Mouse (Mus musculus): ENCODE measurements around the gene Asb18. TPM values are rescaled to one million over a fixed set of nuclear protein-coding genes. Genes with fewer than 3 reads are reported as not detected.

The Asb18 gene
- polyA plus RNA-seq, 1 experiment from 2014 or later = 0.04 TPM

GRCm38 (mm10) chr1:89942395-89942976, 72.0 kb downstream of the Asb18 start:
- Histone ChIP-seq H3K9me3 (ENCODE audit: control insufficient read depth, low read length) (no peaks in the 10 kb centered on the region), H3K4me3 (ENCODE audit: low read depth, low read length) (peak overlapping the region; percentile 28), H3K4me1 (ENCODE audit: control insufficient read depth, insufficient read depth, low read length) (peaks cover 14% of the 10 kb centered on the region), H3K27ac (replicated peaks; ENCODE audit: low read depth, low read length) (no peak overlapping the region), H3K36me3 (ENCODE audit: control insufficient read depth, insufficient read depth, low read length) (no peaks in the 10 kb centered on the region), H3K4me2 (ENCODE audit: low read depth, severe bottlenecking) (peak overlapping the region; percentile 53), H3K27me3 (ENCODE audit: control insufficient read depth, insufficient read depth, low read length) (peaks cover 50% of the 10 kb centered on the region), H3K9ac (ENCODE audit: low read length) (no peak overlapping the region)
- no peak for DNase-seq (ENCODE audit: low spot score)
- 2% methylated on average over 15 of the region's 15 CpGs for WGBS
- no peak for ATAC-seq (ENCODE audit: insufficient number of reproducible peaks, low FRiP score, low TSS enrichment, low read depth)

- no peaks in the 10 kb centered on the region for H3K36me3 ChIP-seq (ENCODE audit: control insufficient read depth, insufficient read depth, low read length)
- H3K9ac ChIP-seq (ENCODE audit: low read length) = peak overlapping the region; percentile 45; the same call in 1 of the 2 replicates
- DNase-seq (ENCODE audit: low spot score) = peak; percentile 60
- peaks cover 56% of the 10 kb centered on the region for H3K27me3 ChIP-seq (ENCODE audit: control insufficient read depth, insufficient read depth, low read length)
- ATAC-seq (ENCODE audit: insufficient number of reproducible peaks, low FRiP score, low TSS enrichment, low read depth) = no peak
- H3K9me3 ChIP-seq (ENCODE audit: control insufficient read depth, low read length) = no peaks in the 10 kb centered on the region
- H3K4me1 ChIP-seq (ENCODE audit: control insufficient read depth, insufficient read depth, low read length) = peaks cover 14% of the 10 kb centered on the region
- H3K4me2 ChIP-seq (ENCODE audit: low read depth, severe bottlenecking) = peak overlapping the region; percentile 53
- under 1% methylated on average over 40 of the region's 40 CpGs for WGBS
- no peak overlapping the region for H3K27ac ChIP-seq (replicated peaks; ENCODE audit: low read depth, low read length)
- H3K4me3 ChIP-seq (ENCODE audit: low read depth, low read length) = peak overlapping the region; percentile 28
Measured at GRCm38 (mm10) chr1:89941701-89942381, 72.6 kb downstream of the Asb18 start.

GRCm38 (mm10) chr1:89940961-89941524, 73.4 kb downstream of the Asb18 start:
- peaks cover 14% of the 10 kb centered on the region for H3K4me1 ChIP-seq (ENCODE audit: control insufficient read depth, insufficient read depth, low read length)
- no peaks in the 10 kb centered on the region for H3K9me3 ChIP-seq (ENCODE audit: control insufficient read depth, low read length)
- ATAC-seq (ENCODE audit: insufficient number of reproducible peaks, low FRiP score, low TSS enrichment, low read depth) (no peak), DNase-seq (ENCODE audit: low spot score) (peak; percentile 48)
- H3K4me3 ChIP-seq (ENCODE audit: low read depth, low read length) = no peak overlapping the region
- peaks cover 64% of the 10 kb centered on the region for H3K27me3 ChIP-seq (ENCODE audit: control insufficient read depth, insufficient read depth, low read length)
- WGBS = 10% methylated on average over 15 of the region's 15 CpGs
- no peak overlapping the region for H3K27ac ChIP-seq (replicated peaks; ENCODE audit: low read depth, low read length)
- H3K36me3 ChIP-seq (ENCODE audit: control insufficient read depth, insufficient read depth, low read length) = no peaks in the 10 kb centered on the region
- H3K4me2 ChIP-seq (ENCODE audit: low read depth, severe bottlenecking) = no peak overlapping the region
- no peak overlapping the region for H3K9ac ChIP-seq (ENCODE audit: low read length)

GRCm38 (mm10) chr1:89939981-89940726, 74.3 kb downstream of the Asb18 start:
- Histone ChIP-seq H3K36me3 (ENCODE audit: control insufficient read depth, insufficient read depth, low read length) (no peaks in the 10 kb centered on the region), H3K9ac (ENCODE audit: low read length) (no peak overlapping the region), H3K27me3 (ENCODE audit: control insufficient read depth, insufficient read depth, low read length) (peaks cover 69% of the 10 kb centered on the region), H3K4me3 (ENCODE audit: low read depth, low read length) (no peak overlapping the region), H3K4me2 (ENCODE audit: low read depth, severe bottlenecking) (peak overlapping the region; percentile 25; the same call in 1 of the 2 replicates), H3K4me1 (ENCODE audit: control insufficient read depth, insufficient read depth, low read length) (peaks cover 22% of the 10 kb centered on the region), H3K9me3 (ENCODE audit: control insufficient read depth, low read length) (no peaks in the 10 kb centered on the region), H3K27ac (replicated peaks; ENCODE audit: low read depth, low read length) (no peak overlapping the region)
- 3% methylated on average over 31 of the region's 34 CpGs for whole genome bisulfite sequencing
- ATAC-seq (ENCODE audit: insufficient number of reproducible peaks, low FRiP score, low TSS enrichment, low read depth) (peak; percentile 55; the same call in 1 of the 2 replicates), DNase-seq (ENCODE audit: low spot score) (peak; percentile 98)

- Histone ChIP-seq H3K9me3 (ENCODE audit: control insufficient read depth, low read length) (no peaks in the 10 kb centered on the region), H3K4me1 (ENCODE audit: control insufficient read depth, insufficient read depth, low read length) (peaks cover 24% of the 10 kb centered on the region), H3K27me3 (ENCODE audit: control insufficient read depth, insufficient read depth, low read length) (peaks cover 74% of the 10 kb centered on the region), H3K9ac (ENCODE audit: low read length) (no peak overlapping the region), H3K36me3 (ENCODE audit: control insufficient read depth, insufficient read depth, low read length) (no peaks in the 10 kb centered on the region), H3K27ac (replicated peaks; ENCODE audit: low read depth, low read length) (no peak overlapping the region), H3K4me3 (ENCODE audit: low read depth, low read length) (no peak overlapping the region), H3K4me2 (ENCODE audit: low read depth, severe bottlenecking) (no peak overlapping the region)
- ATAC-seq (ENCODE audit: insufficient number of reproducible peaks, low FRiP score, low TSS enrichment, low read depth) = no peak
- no peak for DNase-seq (ENCODE audit: low spot score)
- WGBS = 32% methylated on average over 16 of the region's 16 CpGs
Measured at GRCm38 (mm10) chr1:89939596-89939960, 74.9 kb downstream of the Asb18 start.

GRCm38 (mm10) chr1:89938884-89939595, 75.4 kb downstream of the Asb18 start:
- Histone ChIP-seq H3K9me3 (ENCODE audit: control insufficient read depth, low read length) (no peaks in the 10 kb centered on the region), H3K27ac (replicated peaks; ENCODE audit: low read depth, low read length) (no peak overlapping the region), H3K27me3 (ENCODE audit: control insufficient read depth, insufficient read depth, low read length) (peaks cover 74% of the 10 kb centered on the region), H3K9ac (ENCODE audit: low read length) (no peak overlapping the region), H3K4me2 (ENCODE audit: low read depth, severe bottlenecking) (no peak overlapping the region), H3K4me1 (ENCODE audit: control insufficient read depth, insufficient read depth, low read length) (peaks cover 24% of the 10 kb centered on the region), H3K36me3 (ENCODE audit: control insufficient read depth, insufficient read depth, low read length) (no peaks in the 10 kb centered on the region), H3K4me3 (ENCODE audit: low read depth, low read length) (no peak overlapping the region)
- no peak for ATAC-seq (ENCODE audit: insufficient number of reproducible peaks, low FRiP score, low TSS enrichment, low read depth)
- DNase-seq (ENCODE audit: low spot score) = no peak
- WGBS = 31% methylated on average over 16 of the region's 16 CpGs

- Histone ChIP-seq H3K9ac (ENCODE audit: low read length) (no peak overlapping the region), H3K27ac (replicated peaks; ENCODE audit: low read depth, low read length) (no peak overlapping the region), H3K4me3 (ENCODE audit: low read depth, low read length) (no peak overlapping the region), H3K4me1 (ENCODE audit: control insufficient read depth, insufficient read depth, low read length) (peaks cover 26% of the 10 kb centered on the region), H3K36me3 (ENCODE audit: control insufficient read depth, insufficient read depth, low read length) (no peaks in the 10 kb centered on the region), H3K27me3 (ENCODE audit: control insufficient read depth, insufficient read depth, low read length) (peaks cover 85% of the 10 kb centered on the region), H3K4me2 (ENCODE audit: low read depth, severe bottlenecking) (no peak overlapping the region), H3K9me3 (ENCODE audit: control insufficient read depth, low read length) (no peaks in the 10 kb centered on the region; the same call in 1 of the 2 replicates)
- ATAC-seq (ENCODE audit: insufficient number of reproducible peaks, low FRiP score, low TSS enrichment, low read depth) (no peak), DNase-seq (ENCODE audit: low spot score) (peak; percentile 52)
- under 1% methylated on average over 29 of the region's 29 CpGs for WGBS
Measured at GRCm38 (mm10) chr1:89935493-89936348, 78.7 kb downstream of the Asb18 start.

Data from limb, embryonic 11.5 days (tissue).